Mouse (Mus musculus) myocyte (in vitro differentiated cells): ENCODE results near the gene Prkg1.

ENCODE experiments used
- MAX ChIP-seq: IDR thresholded peaks from one replicate; pipeline ENCODE4 v1.6.1; 2011; ENCODE audit warnings: low read depth, mild to moderate bottlenecking, control low read depth
- MYOD1 ChIP-seq, 3 experiments: IDR thresholded peaks; one replicate each; pipeline ENCODE4 v1.6.1; 2011; ENCODE audit warnings: control low read depth in 2 of 3, low read depth in 2 of 3, mild to moderate bottlenecking in 2 of 3, moderate library complexity in 1 of 3; ENCODE audit not compliant: insufficient read length in 2 of 3, control insufficient read depth in 1 of 3
- POLR2A ChIP-seq: IDR thresholded peaks from one replicate; pipeline ENCODE4 v1.6.1; 2011; ENCODE audit warnings: low read depth, mild to moderate bottlenecking, control low read depth, moderate library complexity; ENCODE audit not compliant: insufficient read length
- POLR2AphosphoS2 ChIP-seq: IDR thresholded peaks from one replicate; pipeline ENCODE4 v1.6.1; 2011; ENCODE audit warnings: low read depth, control low read depth; ENCODE audit not compliant: insufficient read length
- TCF12 ChIP-seq: IDR thresholded peaks from one replicate; pipeline ENCODE4 v1.6.1; 2011; ENCODE audit warnings: mild to moderate bottlenecking, control low read depth; ENCODE audit not compliant: poor library complexity, insufficient read depth, severe bottlenecking

- TF ChIP-seq POLR2A (no peak), MYOD1 (IDR thresholded peaks at IDR 0.05; ENCODE audit: control insufficient read depth in 1 of 3, insufficient read length in 2 of 3, low read depth in 2 of 3) (no peak), POLR2AphosphoS2 (no peak), MAX (no peak), TCF12 (no peak)
These were observed 816.6 kb downstream of the Prkg1 start for GRCm38 (mm10) chr19:30948202-30948601.
